Mouse (Mus musculus): Measurements from ENCODE around the gene Tenm4.
"Not testable (repeated sequence)": the region's sequence is repeated elsewhere in the genome, so short reads cannot be mapped to it uniquely, and the experiment has no call there.

Tenm4 gene

DNA sequence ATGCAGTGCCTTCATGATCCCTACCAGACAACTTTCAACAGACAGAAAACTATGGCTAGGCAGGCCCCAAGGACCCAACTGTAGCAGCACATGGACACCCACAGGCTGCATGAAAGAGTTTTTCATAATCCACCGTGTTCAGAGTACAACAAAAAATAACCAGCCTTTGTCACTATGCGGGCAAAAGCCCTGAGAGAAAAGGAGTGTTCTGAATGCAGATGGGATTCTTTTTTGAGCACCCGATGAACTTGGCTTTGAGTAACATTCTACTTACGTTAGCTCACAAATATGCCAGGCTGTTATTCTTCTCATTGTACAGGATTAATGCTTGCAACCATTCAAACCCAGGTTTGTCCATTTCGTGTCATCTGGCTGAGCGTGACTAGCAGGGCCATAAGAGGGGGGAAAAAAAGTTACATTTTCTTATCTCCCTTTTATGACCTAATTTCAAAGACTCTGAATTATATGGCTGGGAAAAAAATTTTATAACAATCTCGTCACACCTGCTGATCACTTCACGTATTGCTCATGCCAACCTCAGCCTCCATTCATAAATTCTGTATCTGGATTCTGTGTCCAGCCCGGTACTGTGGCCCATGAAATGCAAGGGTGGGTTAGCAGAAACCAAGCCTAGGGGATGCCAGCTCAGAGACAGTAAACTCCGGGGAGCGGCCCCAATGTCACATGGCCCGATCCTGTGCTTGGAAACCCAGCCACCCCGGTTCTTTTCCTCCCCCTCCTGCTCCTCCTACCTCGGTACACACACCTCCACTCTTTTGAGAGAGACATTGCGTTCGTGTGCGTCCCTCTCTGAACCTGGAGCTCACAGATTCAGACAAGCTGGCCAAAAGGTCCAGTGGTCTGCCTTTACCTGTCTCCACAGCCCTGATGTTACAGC, 732.3 kb downstream of the Tenm4 start:
- no peak for DNase-seq (ENCODE audit: low spot score)

DNA sequence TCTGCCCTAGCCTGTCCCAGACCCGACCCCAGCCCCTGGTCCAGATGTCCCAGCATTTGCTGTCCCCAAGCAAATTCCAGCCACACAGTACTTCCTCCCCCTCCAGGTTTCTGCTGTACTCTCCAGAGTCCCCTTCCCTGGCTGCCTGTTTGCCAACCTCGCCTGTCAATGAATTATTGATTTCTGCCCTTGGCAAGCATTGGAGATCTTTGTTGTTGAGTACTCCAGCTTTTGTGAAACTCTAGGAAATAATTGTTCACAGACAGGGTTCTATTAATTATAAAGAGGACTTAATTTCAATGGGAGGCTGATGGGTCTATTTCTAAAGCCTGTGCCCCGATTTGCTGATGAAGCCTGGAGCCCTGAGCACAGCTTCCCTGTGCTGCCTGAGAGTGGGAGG, 733.4 kb downstream of the Tenm4 start:
- DNase-seq (ENCODE audit: low spot score): no peak

DNA sequence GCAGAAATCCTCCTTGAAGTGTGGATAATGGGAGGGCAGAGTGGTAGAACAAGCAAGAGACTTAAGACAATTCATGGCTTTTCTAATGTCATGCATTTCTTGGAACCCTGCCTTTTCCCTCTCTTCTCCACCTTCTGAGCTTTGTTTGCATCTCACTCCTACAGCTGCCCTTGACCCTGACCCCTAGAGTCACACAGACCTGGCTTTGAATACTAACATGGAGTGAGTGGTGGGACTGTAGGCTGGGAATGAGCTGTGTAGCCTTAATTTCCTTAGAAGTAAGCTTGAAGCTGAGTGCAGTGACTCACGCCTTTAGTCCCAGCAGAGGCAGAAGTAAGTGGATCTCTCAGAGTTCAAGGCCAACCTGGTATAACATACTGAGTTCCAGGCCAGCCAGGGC, 733.9 kb downstream of the Tenm4 start:
- DNase-seq (ENCODE audit: low spot score): no peak

DNA sequence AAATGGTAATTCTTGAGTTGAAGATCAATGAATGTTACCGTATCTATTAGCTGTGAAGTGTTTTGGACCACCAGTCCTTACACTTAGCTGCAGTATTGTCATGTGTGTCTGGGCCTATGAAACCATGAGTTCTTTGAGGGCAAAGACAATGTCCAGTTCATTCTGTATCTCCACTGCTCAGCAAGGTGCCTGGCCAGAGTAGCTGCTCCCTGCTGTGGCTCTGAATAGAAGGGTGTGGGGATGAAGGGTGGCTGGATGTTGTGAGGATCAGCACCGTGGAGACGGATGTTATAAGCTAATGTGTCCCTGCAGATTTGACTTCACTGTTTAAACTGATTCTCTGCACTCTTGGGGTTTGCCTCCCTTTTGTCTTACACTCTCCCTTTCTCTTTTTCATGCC, 734.4 kb downstream of the Tenm4 start:
- no peak for DNase-seq (ENCODE audit: low spot score)

DNA sequence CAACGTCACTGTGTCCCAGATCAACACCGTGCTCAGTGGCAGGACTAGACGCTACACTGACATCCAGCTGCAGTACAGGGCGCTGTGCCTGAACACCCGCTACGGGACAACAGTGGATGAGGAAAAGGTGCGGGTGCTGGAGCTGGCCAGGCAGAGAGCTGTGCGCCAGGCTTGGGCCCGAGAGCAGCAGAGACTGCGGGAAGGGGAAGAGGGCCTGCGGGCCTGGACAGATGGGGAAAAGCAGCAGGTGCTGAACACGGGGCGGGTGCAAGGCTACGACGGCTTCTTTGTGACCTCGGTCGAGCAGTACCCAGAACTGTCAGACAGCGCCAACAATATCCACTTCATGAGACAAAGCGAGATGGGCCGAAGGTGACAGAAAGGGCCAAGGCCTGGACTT, 735.2 kb downstream of the Tenm4 start:
- no peak for DNase-seq (ENCODE audit: low spot score)

DNA sequence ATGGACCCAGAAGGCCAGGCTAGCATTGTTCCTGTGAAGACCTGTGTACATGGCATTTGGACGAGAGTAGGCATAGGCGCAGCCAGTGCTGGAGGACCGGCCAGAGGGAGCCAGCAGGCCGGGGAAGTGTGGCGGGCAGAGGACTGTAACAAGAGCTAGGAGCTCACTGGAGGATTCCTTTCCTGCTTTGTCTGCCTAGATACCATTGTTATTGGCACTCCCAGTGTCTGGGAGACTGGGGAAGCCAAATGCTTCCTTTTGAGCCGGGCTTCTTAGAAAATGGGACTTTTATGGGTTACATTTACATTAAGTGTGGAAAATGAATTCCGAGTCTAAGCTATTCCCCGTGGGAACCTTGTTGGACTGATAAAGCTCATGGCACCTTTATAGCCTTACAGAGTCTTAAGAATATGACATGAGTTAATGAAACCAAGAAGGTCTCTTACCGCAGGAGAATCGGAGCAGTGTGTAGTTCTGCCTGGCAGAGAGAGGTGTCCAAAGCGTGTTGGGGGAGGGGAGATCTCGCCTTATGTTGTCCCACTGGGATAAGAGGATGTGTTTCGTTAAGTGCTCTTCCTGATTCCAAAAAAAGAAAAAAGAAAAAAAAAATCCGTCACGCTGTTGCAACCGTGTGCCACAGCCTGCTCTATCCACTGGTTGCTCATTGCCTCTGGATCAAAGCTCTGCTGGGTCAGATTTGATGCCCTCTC, 737.1 kb downstream of the Tenm4 start:
- DNase-seq (ENCODE audit: low spot score): no peak

DNA sequence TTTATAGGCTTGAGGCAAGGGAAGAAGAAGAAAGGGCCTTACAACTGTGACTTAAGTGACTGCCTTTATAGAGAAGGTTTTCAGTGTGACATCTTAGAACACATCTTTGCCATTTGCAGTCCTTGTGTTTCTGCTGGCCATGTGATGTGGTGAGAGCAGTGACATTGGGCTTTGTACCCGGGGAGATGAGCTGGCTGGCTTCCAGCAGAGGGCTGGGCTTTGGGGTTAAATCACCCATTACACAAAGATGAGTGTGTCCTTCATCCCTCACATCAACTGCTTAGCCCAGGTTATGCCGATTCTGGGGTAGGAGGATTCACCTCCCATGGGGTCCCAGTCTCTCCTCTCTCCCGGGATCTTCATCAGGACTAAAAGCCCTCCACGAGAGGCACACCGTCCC, 738.8 kb downstream of the Tenm4 start:
- no peak for DNase-seq (ENCODE audit: low spot score)

DNA sequence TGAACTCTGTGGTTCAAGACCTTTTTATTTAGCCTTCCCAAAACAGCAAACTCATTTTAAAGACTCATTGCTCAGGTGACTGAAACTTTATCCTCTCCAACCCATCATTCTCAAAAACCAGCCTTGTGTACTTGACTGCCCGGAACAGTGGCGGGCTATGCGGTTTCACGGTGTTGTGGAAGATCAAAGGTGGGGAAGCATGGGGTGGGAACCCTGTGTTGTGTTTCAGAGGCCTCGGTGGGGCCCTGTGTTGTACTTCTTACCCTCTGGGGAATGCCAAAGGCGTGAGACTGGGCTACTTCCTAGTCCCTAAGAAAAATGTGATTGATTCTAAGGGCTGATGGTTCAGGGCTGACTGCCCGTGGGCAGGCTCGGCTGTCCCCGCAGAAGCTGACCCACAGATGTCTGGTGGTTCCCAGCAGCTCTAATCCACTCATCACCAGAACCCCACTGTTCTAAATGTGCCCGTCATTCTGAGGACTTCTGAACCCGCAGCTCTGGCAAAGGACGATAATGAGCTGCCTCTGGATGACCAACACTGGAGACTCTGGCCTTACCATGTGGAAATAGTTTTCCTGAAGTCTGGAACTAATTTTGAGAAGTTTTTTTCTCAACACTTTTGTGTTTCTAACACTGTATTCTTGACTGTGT, 739.4 kb downstream of the Tenm4 start:
- peak; percentile 53 for DNase-seq (ENCODE audit: low spot score)

DNA sequence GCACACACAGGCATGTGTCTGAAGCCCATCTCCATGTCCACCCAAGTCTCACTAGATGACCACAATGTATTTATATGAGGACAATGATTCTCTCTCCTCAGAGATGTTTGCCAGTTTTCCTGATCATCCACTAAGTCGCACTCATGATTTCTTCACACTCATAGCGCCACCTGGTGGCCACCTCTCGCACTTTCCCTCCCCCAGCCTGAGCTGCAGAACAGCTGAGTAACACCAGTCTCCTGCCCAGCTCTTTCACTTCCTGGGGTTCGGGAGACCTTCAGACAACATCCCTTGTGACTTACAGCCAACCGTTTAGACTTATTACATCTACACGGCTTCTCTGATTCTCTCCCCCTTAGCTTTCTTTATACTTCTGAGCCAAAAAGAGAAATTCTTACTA, 743.0 kb downstream of the Tenm4 start:
- peak; percentile 92 for DNase-seq (ENCODE audit: low spot score)

DNA sequence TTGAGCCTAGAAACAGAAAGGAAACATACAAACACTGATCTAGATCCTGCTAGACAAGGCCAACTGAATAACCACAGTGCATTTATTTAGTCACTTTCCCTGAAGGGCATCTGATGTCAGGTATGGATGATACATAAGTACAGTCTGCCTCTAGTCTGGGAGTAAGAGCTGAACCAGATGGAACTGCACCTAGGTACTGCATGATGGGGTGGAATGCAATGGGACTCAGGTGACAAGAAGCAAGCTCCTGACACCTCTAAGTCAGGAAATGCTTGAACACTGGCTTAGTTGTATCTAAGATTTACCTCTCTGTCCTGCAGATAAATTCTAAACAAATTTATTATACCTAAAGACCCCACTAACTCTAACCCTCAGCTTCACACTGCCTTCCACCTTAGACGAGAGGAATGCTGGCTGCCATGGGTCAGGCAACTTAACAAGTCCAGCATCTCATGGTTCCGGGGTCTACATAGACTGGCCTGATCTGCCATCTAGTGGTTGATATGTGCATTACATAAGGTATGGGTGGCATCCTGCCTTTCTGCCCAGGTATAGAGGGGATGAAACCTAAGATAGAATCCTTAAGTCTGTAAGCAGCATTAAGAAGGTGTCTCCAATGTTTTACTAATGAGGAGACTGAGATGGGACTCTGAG, 744.5 kb downstream of the Tenm4 start:
- peak; percentile 91 for DNase-seq (ENCODE audit: low spot score)

DNA sequence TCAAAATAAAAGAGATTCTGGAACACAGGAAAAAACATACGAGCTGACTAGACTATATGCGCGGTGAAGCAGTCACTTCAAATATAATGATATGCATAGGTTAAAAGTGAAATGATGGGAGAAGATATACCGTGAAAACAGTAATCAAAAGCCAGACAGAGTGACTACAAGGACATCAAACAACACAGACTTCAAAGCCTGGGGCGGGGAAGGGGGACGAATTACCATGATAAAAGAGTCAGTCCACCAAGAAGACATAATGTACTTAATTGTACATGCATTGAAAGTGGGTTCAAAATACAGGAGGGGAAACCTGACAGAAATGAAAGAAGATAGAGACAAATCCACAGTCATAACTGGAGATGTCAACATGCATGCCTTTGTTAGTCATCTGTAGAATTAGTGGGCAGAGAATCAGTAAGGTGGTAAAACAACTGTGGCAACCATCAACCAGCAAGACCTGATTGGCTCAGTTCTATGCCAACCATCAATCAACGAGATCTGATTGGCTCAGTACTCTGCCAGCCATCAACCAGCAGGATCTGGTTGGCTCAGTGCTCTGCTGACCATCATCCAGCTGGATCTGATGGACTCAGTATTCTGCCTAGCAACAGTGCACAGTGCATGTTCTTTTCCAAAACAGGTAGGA, 749.5 kb downstream of the Tenm4 start:
- peak; percentile 40 for DNase-seq (ENCODE audit: low spot score)

DNA sequence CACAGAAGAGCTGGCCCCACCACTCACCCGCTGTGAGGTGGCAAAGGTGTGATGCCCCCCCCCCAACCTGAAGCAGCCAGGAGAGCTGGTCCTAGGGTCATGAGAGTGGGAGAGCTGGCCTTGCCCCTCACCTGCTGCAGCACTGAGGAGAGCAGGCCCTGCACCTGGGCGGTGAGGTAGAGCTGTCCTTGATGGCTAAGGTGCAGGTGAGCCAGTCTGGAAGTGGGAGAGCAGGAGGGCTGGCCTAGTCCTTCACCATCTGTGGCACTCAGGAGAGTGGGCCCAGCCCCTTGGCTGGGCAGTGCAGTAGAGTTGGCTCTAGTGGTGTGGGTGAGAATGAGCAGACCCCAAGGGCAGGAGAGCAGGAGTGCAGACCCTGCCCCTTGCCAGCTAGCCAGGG, 751.9 kb downstream of the Tenm4 start:
- DNase-seq (ENCODE audit: low spot score): no peak

DNA sequence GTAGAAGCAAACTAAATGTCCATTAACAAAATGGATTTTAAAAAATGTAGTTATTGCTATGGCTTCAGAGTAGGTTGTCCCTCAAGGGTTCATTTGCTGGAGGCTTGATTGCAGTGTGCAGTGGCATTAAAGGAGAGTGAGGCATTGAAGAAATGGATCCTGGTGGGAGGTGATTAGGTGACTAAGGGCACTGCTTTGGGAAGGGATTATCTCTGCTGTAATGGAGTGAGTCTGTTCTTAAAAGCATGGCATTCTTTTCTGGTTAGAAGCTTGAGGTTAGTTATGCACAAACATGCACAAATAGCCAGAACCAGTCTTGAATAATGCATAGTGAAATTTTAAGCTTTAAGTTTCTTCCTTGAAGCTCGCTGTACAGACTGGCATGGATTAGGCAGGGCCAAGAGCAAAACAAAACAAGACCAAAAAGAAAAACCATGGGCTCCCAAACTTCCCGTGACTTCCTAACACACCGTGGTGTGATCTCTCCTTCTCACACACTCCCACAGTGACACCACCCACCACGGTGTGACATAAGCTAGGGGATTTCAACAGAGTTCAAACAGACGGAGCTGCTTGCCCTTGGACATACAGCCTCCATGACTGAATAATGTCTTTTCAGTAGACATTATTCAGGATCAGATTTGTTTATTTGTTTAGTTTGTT, 772.8 kb downstream of the Tenm4 start:
- no peak for DNase-seq (ENCODE audit: low spot score)

DNA sequence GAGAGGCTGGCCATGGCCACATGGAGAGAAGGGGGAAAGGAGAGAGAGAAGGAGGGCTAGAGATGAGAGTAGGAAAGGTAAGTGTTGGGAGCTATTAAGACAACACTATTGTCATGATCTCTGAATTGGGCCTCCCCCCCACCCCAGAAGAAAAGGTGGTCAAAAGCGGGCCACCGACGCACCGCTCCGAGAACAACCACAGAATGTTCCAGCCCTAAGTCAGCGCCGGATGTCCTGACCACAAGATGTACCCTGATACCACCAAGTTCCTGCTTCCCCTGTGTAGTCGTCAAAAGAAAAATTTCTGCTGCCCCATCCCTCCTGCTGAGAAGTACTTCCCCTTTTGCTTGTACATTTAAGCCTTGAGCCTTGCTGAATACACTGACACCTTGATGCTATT, 775.5 kb downstream of the Tenm4 start:
- not testable (repeated sequence) for DNase-seq (ENCODE audit: low spot score)

DNA sequence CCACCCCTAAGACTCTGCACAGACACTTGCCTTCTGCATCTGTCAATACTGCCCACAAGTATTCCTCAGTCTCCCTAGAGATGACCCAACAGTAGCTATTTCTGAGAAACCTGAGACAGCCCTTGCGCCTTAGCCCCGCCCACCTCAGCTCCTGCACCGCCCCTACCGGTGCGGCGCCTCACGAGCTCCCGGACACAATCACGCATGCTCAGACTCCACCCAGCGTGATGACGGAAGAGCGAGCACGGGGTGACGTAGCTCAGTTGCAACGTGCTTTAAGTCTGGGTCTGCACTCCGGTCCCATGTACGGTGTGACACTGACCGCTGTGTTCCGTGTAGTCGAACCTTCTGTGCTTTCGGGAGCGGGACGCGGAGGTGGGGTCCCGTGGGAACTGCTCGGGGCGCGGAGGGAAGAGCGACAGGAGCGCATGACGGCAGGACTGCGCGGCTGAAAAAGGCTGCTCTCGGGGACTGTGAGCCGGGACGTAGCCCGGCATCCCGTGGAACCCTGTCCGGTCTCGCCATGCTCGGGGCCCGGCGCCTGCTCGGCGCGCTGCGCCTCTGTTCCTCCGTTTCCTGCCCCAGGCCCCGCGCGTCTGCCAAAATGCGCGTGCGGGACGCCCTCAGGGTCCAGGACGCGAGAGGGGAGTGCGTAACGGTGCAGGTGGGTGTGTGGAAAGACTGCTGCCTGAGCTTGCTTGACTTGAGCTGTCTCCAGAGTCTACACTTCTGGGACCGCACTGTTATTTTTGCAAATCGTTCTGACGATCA, 780.4 kb downstream of the Tenm4 start, which contains the start of gene Nars2:
Gene Nars2 (plus strand): TSS at position 225 of the 771 bp plus-strand sequence.
- peak; percentile 99 for DNase-seq (ENCODE audit: low spot score)

DNA sequence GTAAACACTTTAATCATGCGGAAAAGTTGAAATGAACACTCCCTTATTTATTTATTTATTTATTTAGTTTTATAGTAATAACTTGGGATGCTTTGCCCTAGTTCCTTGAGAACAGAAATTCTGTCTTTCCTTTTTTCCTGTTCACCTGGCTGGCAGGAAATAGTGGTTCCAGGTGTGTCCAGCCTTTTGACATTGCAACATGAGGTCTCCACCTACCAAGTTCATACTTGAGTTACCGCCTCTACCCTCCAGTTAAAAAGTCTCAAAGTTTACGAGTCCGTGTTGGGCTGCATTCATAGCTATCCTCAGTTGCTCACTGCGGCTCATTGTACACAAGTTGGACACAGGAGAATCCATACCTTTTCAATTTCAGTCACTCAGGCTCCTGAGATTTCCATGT, 781.0 kb downstream of the Tenm4 start:
- DNase-seq (ENCODE audit: low spot score): no peak

DNA sequence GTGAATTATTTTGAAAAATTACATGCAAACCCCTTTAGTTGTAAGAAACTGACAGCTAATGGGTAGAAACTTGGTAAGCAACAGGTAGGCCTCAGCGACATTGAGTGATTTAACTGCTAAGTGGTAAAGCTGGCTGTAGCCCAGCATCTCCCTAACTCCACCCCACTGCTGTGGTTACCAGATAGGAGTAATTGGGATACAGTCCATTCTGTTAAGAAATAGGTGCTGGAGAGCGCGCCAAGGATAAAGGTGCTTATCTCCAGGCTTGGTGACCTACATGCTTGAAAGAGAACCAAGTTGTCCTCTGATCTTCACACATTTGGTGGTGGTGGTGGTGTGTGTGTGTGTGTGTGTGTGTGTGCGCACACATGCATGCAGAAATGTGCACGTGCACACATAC, 788.1 kb downstream of the Tenm4 start:
- no peak for DNase-seq (ENCODE audit: low spot score)

Data from embryo, embryonic 10.5 days (tissue).